Mouse (Mus musculus): ENCODE measurements around the gene Gm5741. TPM values are rescaled to one million over a fixed set of nuclear protein-coding genes. Genes with fewer than 3 reads are reported as not detected.
A peak's percentile ranks its signal among the peaks of the same experiment; 100 is the strongest.

Gm5741 gene
- total and polyA plus RNA-seq, 2 experiments from 2014 or later, result 0.76 TPM; not detected in 1

- DNase-seq (ENCODE audit: low spot score) (peak; percentile 30), ATAC-seq (no peak)
- Histone ChIP-seq H3K4me2 (ENCODE audit: low read depth, low read length) (no peak overlapping the region), H3K27ac (no peak overlapping the region), H3K9me3 (ENCODE audit: low read length) (no peaks in the 10 kb centered on the region), H3K27me3 (ENCODE audit: insufficient read depth, low read length) (no peaks in the 10 kb centered on the region), H3K4me1 (ENCODE audit: insufficient read depth, low read length) (peaks cover 11% of the 10 kb centered on the region; the same call in 1 of the 2 replicates), H3K9ac (replicated peaks; ENCODE audit: low read length) (no peak overlapping the region), H3K36me3 (ENCODE audit: insufficient read depth, low read length) (peaks cover 24% of the 10 kb centered on the region), H3K4me3 (ENCODE audit: low read length) (no peak overlapping the region)
- TF ChIP-seq CTCF (IDR thresholded peaks at IDR 0.05; ENCODE audit: low read depth), result peak; percentile 65
- WGBS, result 83% methylated on average over 9 of the region's 9 CpGs
Observed at GRCm38 (mm10) chr8:85076001-85076400, 8.2 kb upstream of the Gm5741 start.

GRCm38 (mm10) chr8:85074617-85075016, 6.8 kb upstream of the Gm5741 start:
- Histone ChIP-seq H3K27me3 (ENCODE audit: insufficient read depth, low read length) (no peaks in the 10 kb centered on the region), H3K9me3 (ENCODE audit: low read length) (no peaks in the 10 kb centered on the region), H3K27ac (no peak overlapping the region), H3K9ac (replicated peaks; ENCODE audit: low read length) (no peak overlapping the region), H3K4me3 (ENCODE audit: low read length) (no peak overlapping the region), H3K4me1 (ENCODE audit: insufficient read depth, low read length) (peaks cover 9% of the 10 kb centered on the region; the same call in 1 of the 2 replicates), H3K36me3 (ENCODE audit: insufficient read depth, low read length) (peaks cover 24% of the 10 kb centered on the region), H3K4me2 (ENCODE audit: low read depth, low read length) (no peak overlapping the region)
- WGBS, result 93% methylated on average over 10 of the region's 10 CpGs
- DNase-seq (ENCODE audit: low spot score) (no peak), ATAC-seq (no peak)
- no peak for TF ChIP-seq CTCF (IDR thresholded peaks at IDR 0.05; ENCODE audit: low read depth)

- Histone ChIP-seq H3K27ac (no peak overlapping the region), H3K9ac (replicated peaks; ENCODE audit: low read length) (no peak overlapping the region), H3K9me3 (ENCODE audit: low read length) (no peaks in the 10 kb centered on the region), H3K4me3 (ENCODE audit: low read length) (no peak overlapping the region), H3K4me2 (ENCODE audit: low read depth, low read length) (no peak overlapping the region), H3K27me3 (ENCODE audit: insufficient read depth, low read length) (no peaks in the 10 kb centered on the region), H3K36me3 (ENCODE audit: insufficient read depth, low read length) (peaks cover 24% of the 10 kb centered on the region), H3K4me1 (ENCODE audit: insufficient read depth, low read length) (0 out of 2 replicates have a peak, but pooled peaks cover 6% of the 10 kb centered on the region)
- WGBS, result 88% methylated on average over 10 of the region's 10 CpGs
- ATAC-seq (no peak), DNase-seq (ENCODE audit: low spot score) (no peak)
- TF ChIP-seq CTCF (IDR thresholded peaks at IDR 0.05; ENCODE audit: low read depth), result no peak
Observed at GRCm38 (mm10) chr8:85074167-85074566, 6.4 kb upstream of the Gm5741 start.

- no peak overlapping the region for H3K9ac ChIP-seq (replicated peaks; ENCODE audit: low read length)
- no peak for TF ChIP-seq CTCF (IDR thresholded peaks at IDR 0.05; ENCODE audit: low read depth)
- DNase-seq (ENCODE audit: low spot score), result no peak
- H3K27ac ChIP-seq, result no peak overlapping the region
- no peak overlapping the region for H3K4me3 ChIP-seq (ENCODE audit: low read length)
- no peaks in the 10 kb centered on the region for H3K9me3 ChIP-seq (ENCODE audit: low read length)
- no peak for ATAC-seq
- H3K27me3 ChIP-seq (ENCODE audit: insufficient read depth, low read length), result no peaks in the 10 kb centered on the region
- 0 out of 2 replicates have a peak, but pooled peaks cover 6% of the 10 kb centered on the region for H3K4me1 ChIP-seq (ENCODE audit: insufficient read depth, low read length)
- WGBS, result 89% methylated on average over 15 of the region's 15 CpGs
- H3K4me2 ChIP-seq (ENCODE audit: low read depth, low read length), result peak overlapping the region; percentile 85; the same call in 1 of the 2 replicates
- peaks cover 24% of the 10 kb centered on the region for H3K36me3 ChIP-seq (ENCODE audit: insufficient read depth, low read length)
Observed at GRCm38 (mm10) chr8:85073041-85073612, 5.3 kb upstream of the Gm5741 start.

GRCm38 (mm10) chr8:85072364-85072929, 4.7 kb upstream of the Gm5741 start:
- DNase-seq (ENCODE audit: low spot score) (no peak), ATAC-seq (no peak)
- Histone ChIP-seq H3K4me2 (ENCODE audit: low read depth, low read length) (peak overlapping the region; percentile 85), H3K9me3 (ENCODE audit: low read length) (no peaks in the 10 kb centered on the region), H3K9ac (replicated peaks; ENCODE audit: low read length) (peak overlapping the region; percentile 88), H3K27ac (peak overlapping the region; percentile 94), H3K4me1 (ENCODE audit: insufficient read depth, low read length) (0 out of 2 replicates have a peak, but pooled peaks cover 6% of the 10 kb centered on the region), H3K36me3 (ENCODE audit: insufficient read depth, low read length) (peaks cover 26% of the 10 kb centered on the region), H3K4me3 (ENCODE audit: low read length) (peak overlapping the region; percentile 91), H3K27me3 (ENCODE audit: insufficient read depth, low read length) (no peaks in the 10 kb centered on the region)
- no peak for TF ChIP-seq CTCF (IDR thresholded peaks at IDR 0.05; ENCODE audit: low read depth)
- WGBS, result 38% methylated on average over 9 of the region's 9 CpGs

- H3K4me1 ChIP-seq (ENCODE audit: insufficient read depth, low read length), result 0 out of 2 replicates have a peak, but pooled peaks cover 6% of the 10 kb centered on the region
- H3K36me3 ChIP-seq (ENCODE audit: insufficient read depth, low read length), result peaks cover 34% of the 10 kb centered on the region
- WGBS, result under 1% methylated on average over 65 of the region's 68 CpGs
- H3K9ac ChIP-seq (replicated peaks; ENCODE audit: low read length), result peak within 1 kb of the TSS; percentile 88
- H3K27me3 ChIP-seq (ENCODE audit: insufficient read depth, low read length), result no peaks in the 10 kb centered on the region
- no peaks in the 10 kb centered on the region for H3K9me3 ChIP-seq (ENCODE audit: low read length)
- TF ChIP-seq CTCF (IDR thresholded peaks at IDR 0.05; ENCODE audit: low read depth), result peak; percentile 21; the same call in 1 of the 2 replicates
- DNase-seq (ENCODE audit: low spot score) (peak; percentile 96), ATAC-seq (peak; percentile 92)
- peak within 1 kb of the TSS; percentile 91 for H3K4me3 ChIP-seq (ENCODE audit: low read length)
- H3K4me2 ChIP-seq (ENCODE audit: low read depth, low read length), result peak within 1 kb of the TSS; percentile 85
- H3K27ac ChIP-seq, result peak within 1 kb of the TSS; percentile 94
Observed at GRCm38 (mm10) chr8:85071514-85072281, 3.9 kb upstream of the Gm5741 start, which contains the start of gene Dhps. Gene Dhps, plus strand, starts transcription at chr8:85071757.
